Mouse (Mus musculus) embryonic facial prominence, embryonic 12.5 days (tissue): Measurements from ENCODE around the gene Cox7a2. TPM values are rescaled to one million over a fixed set of nuclear protein-coding genes. Genes with fewer than 3 reads are reported as not detected.

Experiments used
- polyA plus RNA-seq: library from polyadenylated mRNA; unstranded; fragments of >200 nt; fragmentation: Nextera tagmentation; extraction: Ambion mirVana; gene quantifications from 2 replicates; pipeline ENCODE4 v1.2.1, GENCODE M21; 2016

Gene Cox7a2
- polyA plus RNA-seq, 1 experiment from 2014 or later, result 580 TPM

Other genes starting within 250 kb of the Cox7a2 start
- 58.9 TPM in 2 replicates for gene Col12a1, start 41.0 kb downstream of the Cox7a2 start, polyA plus RNA-seq
- gene Tmem30a, start 33.6 kb upstream of the Cox7a2 start, polyA plus RNA-seq, result 57.3 and 60.8 TPM in 2 replicates